Mouse (Mus musculus): ENCODE data around the gene Ccdc170.
A peak's percentile ranks its signal among the peaks of the same experiment; 100 is the strongest.
"Not testable (repeated sequence)": the region's sequence is repeated elsewhere in the genome, so short reads cannot be mapped to it uniquely, and the experiment has no call there.

Ccdc170 gene

DNA sequence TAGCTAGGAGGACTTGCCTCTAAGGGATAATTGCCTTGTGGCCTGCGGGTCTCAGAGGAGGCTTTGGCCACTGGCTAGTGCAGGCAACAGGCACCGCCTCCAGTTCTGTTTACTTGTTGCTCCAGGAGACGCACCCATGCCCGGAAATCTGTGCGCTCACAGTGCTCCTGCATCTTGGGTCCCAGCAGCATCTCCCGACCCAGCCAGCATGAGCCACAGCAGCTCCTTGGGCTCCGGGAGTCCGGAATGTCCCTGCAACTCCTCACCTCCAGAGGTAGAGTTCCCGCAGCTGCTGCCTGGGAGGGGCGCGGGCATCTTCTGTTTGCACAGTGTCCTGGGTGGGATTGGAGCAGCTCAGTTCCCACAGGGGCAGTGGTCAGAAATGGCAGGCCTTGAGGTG, at the start of gene Ccdc170:
Ccdc170 (plus strand) TSS at position 148 of the 400 bp plus-strand sequence.
- no peak for DNase-seq (ENCODE audit: low read depth, low spot score)
- no peaks in the 10 kb centered on the region for H3K36me3 ChIP-seq (ENCODE audit: control insufficient read depth, insufficient read depth, low read length, poor library complexity, severe bottlenecking)
- no peaks in the 10 kb centered on the region; the same call in 1 of the 2 replicates for H3K27me3 ChIP-seq (ENCODE audit: control insufficient read depth, insufficient read depth, low read length, poor library complexity, severe bottlenecking)

DNA sequence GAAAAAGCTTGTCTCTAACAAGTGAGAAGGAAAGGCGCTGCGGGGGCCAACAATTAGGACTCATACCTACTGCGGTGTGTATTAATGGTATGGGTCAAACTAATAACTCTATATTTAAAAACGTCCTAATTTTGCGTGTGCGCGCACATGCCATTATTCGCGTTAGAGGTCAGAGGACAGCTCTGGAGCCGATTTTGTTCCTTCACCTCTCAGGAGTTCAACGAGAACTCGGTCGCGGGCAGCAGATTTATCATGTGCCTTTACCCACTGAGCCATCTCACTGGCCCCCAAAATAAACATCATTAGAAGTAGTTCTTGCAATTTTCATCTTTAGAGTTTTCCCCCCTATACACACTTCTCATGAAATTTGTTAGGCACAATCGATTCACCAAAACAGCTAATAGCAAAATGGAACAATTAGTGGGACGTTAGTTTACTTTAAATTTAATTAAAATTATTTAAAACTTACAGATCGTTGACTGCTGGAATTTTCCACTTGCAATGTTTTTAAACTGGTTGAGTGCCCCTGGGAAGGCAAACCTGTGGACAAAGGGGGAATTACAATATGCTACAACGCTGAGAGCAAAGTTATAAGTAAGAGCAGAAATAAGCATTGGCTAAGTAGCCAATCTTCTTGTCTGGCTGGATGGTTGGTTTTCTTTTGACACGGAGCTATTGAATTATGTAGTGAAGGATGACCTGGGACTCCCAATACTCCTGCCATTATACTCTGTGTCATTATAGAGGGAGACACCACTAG, 49.1 kb upstream of the Ccdc170 start:
- Histone ChIP-seq H3K36me3 (ENCODE audit: control insufficient read depth, insufficient read depth, low read length, poor library complexity, severe bottlenecking) (0 out of 2 replicates have a peak, but pooled peaks cover 2% of the 10 kb centered on the region), H3K27me3 (ENCODE audit: control insufficient read depth, insufficient read depth, low read length, poor library complexity, severe bottlenecking) (no peaks in the 10 kb centered on the region)
- peak; percentile 56 for DNase-seq (ENCODE audit: low read depth, low spot score)

DNA sequence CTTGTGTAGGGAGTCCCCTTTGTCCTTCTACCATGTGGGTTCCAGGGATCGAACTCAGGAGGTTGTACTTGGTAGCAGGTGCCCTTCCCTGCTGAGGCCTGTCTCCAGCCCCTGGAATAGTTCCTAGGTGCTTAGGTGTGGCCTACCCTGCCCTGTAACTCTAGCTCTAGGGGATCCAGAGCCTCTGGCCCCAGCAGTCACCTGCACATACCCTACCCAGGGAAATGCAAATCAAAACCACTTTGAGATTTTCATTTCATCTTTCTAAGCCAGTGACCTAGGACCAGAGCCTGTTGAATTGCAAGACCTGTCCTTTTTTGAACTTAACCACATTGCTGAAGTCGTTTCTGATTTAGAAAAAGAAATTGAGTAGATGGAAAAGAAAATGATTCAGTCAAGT, 48.4 kb upstream of the Ccdc170 start:
- peak; percentile 57 for DNase-seq (ENCODE audit: low read depth, low spot score)
- H3K36me3 ChIP-seq (ENCODE audit: control insufficient read depth, insufficient read depth, low read length, poor library complexity, severe bottlenecking); H3K27me3 ChIP-seq (ENCODE audit: control insufficient read depth, insufficient read depth, low read length, poor library complexity, severe bottlenecking): not testable (repeated sequence)

DNA sequence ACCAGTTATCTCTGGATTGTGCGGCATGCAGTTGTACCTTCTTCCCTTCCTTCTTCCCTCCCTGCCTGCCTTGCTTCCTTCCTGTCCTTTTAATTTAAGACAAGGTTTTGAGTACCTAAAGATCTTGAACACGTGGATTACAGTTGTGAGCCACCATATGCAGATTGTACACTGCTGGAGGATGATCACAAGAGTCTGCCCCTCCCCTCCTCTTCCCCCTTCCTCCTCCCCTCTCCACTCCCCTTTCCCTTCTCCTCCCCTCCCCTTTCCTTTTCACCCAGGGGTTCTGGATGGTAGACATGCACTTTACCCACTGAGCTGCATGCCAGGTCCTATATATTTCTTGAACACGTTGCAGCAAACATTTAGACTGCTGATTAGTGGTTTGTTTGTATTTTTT, 46.9 kb upstream of the Ccdc170 start:
- peaks cover 9% of the 10 kb centered on the region; the same call in 1 of the 2 replicates for H3K36me3 ChIP-seq (ENCODE audit: control insufficient read depth, insufficient read depth, low read length, poor library complexity, severe bottlenecking)
- DNase-seq (ENCODE audit: low read depth, low spot score): no peak
- no peaks in the 10 kb centered on the region for H3K27me3 ChIP-seq (ENCODE audit: control insufficient read depth, insufficient read depth, low read length, poor library complexity, severe bottlenecking)

GRCm38 (mm10) chr10:4456409-4456808, 25.9 kb upstream of the Ccdc170 start:
- peak; percentile 33 for DNase-seq (ENCODE audit: low read depth, low spot score)
- Histone ChIP-seq H3K36me3 (ENCODE audit: control insufficient read depth, insufficient read depth, low read length, poor library complexity, severe bottlenecking) (no peaks in the 10 kb centered on the region; the same call in 1 of the 2 replicates), H3K27me3 (ENCODE audit: control insufficient read depth, insufficient read depth, low read length, poor library complexity, severe bottlenecking) (no peaks in the 10 kb centered on the region)

DNA sequence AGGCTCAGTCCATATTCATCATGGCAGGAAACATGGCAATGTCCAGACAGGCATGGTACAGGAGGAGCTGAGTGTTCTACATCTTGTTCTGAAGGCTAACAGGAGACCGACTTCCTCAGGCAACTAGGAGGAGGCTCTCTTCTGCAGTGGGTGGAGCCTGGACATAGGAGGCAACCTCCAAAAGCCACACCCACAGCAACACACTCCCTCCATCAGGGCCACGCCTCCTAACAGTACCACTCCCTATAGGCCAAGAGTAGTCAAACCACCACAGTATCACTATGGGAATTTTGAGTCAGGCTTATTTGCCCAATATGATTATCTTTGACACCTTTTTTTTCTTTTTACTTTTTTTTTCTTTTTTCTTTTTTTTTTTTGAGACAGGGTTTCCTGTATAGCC, 22.1 kb upstream of the Ccdc170 start:
- DNase-seq (ENCODE audit: low read depth, low spot score): no peak
- H3K36me3 ChIP-seq (ENCODE audit: control insufficient read depth, insufficient read depth, low read length, poor library complexity, severe bottlenecking): no peaks in the 10 kb centered on the region; the same call in 1 of the 2 replicates

GRCm38 (mm10) chr10:4465799-4466198, 16.5 kb upstream of the Ccdc170 start:
- DNase-seq (ENCODE audit: low read depth, low spot score): no peak
- H3K27me3 ChIP-seq (ENCODE audit: control insufficient read depth, insufficient read depth, low read length, poor library complexity, severe bottlenecking): no peaks in the 10 kb centered on the region
- H3K36me3 ChIP-seq (ENCODE audit: control insufficient read depth, insufficient read depth, low read length, poor library complexity, severe bottlenecking): no peaks in the 10 kb centered on the region

More for the DNA sequence above, 22.1 kb upstream of the Ccdc170 start:
- H3K27me3 ChIP-seq (ENCODE audit: control insufficient read depth, insufficient read depth, low read length, poor library complexity, severe bottlenecking): no peaks in the 10 kb centered on the region

GRCm38 (mm10) chr10:4469406-4469805, 12.9 kb upstream of the Ccdc170 start:
- H3K36me3 ChIP-seq (ENCODE audit: control insufficient read depth, insufficient read depth, low read length, poor library complexity, severe bottlenecking): no peaks in the 10 kb centered on the region
- no peaks in the 10 kb centered on the region for H3K27me3 ChIP-seq (ENCODE audit: control insufficient read depth, insufficient read depth, low read length, poor library complexity, severe bottlenecking)
- no peak for DNase-seq (ENCODE audit: low read depth, low spot score)

- H3K36me3 ChIP-seq (ENCODE audit: control insufficient read depth, insufficient read depth, low read length, poor library complexity, severe bottlenecking): no peaks in the 10 kb centered on the region
- DNase-seq (ENCODE audit: low read depth, low spot score): no peak
Measured at GRCm38 (mm10) chr10:4473591-4473993, 8.7 kb upstream of the Ccdc170 start.

GRCm38 (mm10) chr10:4475431-4475830, 6.9 kb upstream of the Ccdc170 start:
- Histone ChIP-seq H3K27me3 (ENCODE audit: control insufficient read depth, insufficient read depth, low read length, poor library complexity, severe bottlenecking) (no peaks in the 10 kb centered on the region), H3K36me3 (ENCODE audit: control insufficient read depth, insufficient read depth, low read length, poor library complexity, severe bottlenecking) (no peaks in the 10 kb centered on the region)
- no peak for DNase-seq (ENCODE audit: low read depth, low spot score)

More at GRCm38 (mm10) chr10:4473591-4473993, 8.7 kb upstream of the Ccdc170 start:
- H3K27me3 ChIP-seq (ENCODE audit: control insufficient read depth, insufficient read depth, low read length, poor library complexity, severe bottlenecking): no peaks in the 10 kb centered on the region

- no peak for DNase-seq (ENCODE audit: low read depth, low spot score)
- Histone ChIP-seq H3K36me3 (ENCODE audit: control insufficient read depth, insufficient read depth, low read length, poor library complexity, severe bottlenecking) (no peaks in the 10 kb centered on the region), H3K27me3 (ENCODE audit: control insufficient read depth, insufficient read depth, low read length, poor library complexity, severe bottlenecking) (no peaks in the 10 kb centered on the region)
Measured at GRCm38 (mm10) chr10:4476604-4477003, 5.7 kb upstream of the Ccdc170 start.

- Histone ChIP-seq H3K36me3 (ENCODE audit: control insufficient read depth, insufficient read depth, low read length, poor library complexity, severe bottlenecking) (no peaks in the 10 kb centered on the region), H3K27me3 (ENCODE audit: control insufficient read depth, insufficient read depth, low read length, poor library complexity, severe bottlenecking) (no peaks in the 10 kb centered on the region; the same call in 1 of the 2 replicates)
Measured at GRCm38 (mm10) chr10:4480929-4481328, 1.4 kb upstream of the Ccdc170 start.

GRCm38 (mm10) chr10:4481695-4482094, 607 bp upstream of the Ccdc170 start:
- Histone ChIP-seq H3K36me3 (ENCODE audit: control insufficient read depth, insufficient read depth, low read length, poor library complexity, severe bottlenecking) (no peaks in the 10 kb centered on the region), H3K27me3 (ENCODE audit: control insufficient read depth, insufficient read depth, low read length, poor library complexity, severe bottlenecking) (no peaks in the 10 kb centered on the region; the same call in 1 of the 2 replicates)
- no peak for DNase-seq (ENCODE audit: low read depth, low spot score)

More at GRCm38 (mm10) chr10:4480929-4481328, 1.4 kb upstream of the Ccdc170 start:
- no peak for DNase-seq (ENCODE audit: low read depth, low spot score)

GRCm38 (mm10) chr10:4483848-4484247, 1.5 kb downstream of the Ccdc170 start:
- DNase-seq (ENCODE audit: low read depth, low spot score): no peak
- H3K27me3 ChIP-seq (ENCODE audit: control insufficient read depth, insufficient read depth, low read length, poor library complexity, severe bottlenecking): no peaks in the 10 kb centered on the region; the same call in 1 of the 2 replicates
- no peaks in the 10 kb centered on the region for H3K36me3 ChIP-seq (ENCODE audit: control insufficient read depth, insufficient read depth, low read length, poor library complexity, severe bottlenecking)

DNA sequence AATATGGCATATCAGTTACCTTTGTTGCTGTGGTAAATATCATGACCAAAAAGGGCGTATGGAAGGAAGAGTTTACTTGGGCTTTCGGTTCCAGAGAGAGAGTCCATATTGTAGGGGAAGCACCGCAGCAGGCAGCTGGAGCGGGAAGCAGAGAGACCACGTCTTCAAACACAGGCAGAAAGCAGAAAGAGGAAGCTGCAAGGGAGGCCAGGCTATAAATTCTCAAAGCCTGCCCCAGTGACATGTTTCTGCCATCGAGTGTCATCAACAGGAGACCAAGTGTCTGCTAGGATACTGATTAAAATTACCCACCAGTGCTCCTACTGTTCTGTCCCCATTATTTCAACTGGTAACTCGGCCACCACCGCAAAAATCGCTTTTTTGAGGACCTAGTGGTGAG, 2.7 kb downstream of the Ccdc170 start:
- H3K36me3 ChIP-seq (ENCODE audit: control insufficient read depth, insufficient read depth, low read length, poor library complexity, severe bottlenecking): no peaks in the 10 kb centered on the region
- H3K27me3 ChIP-seq (ENCODE audit: control insufficient read depth, insufficient read depth, low read length, poor library complexity, severe bottlenecking): no peaks in the 10 kb centered on the region; the same call in 1 of the 2 replicates
- peak; percentile 18 for DNase-seq (ENCODE audit: low read depth, low spot score)
